Mouse (Mus musculus): ENCODE measurements at regions not wholly inside any gene's neighbourhood (a gene's known extent, or its start where the extent isn't known, plus 50 kb on each side); places are given as distances from the start of the nearest gene placed in this dataset.
A peak's percentile ranks its signal among the peaks of the same experiment; 100 is the strongest.
"Not testable (repeated sequence)": the region's sequence is repeated elsewhere in the genome, so short reads cannot be mapped to it uniquely, and the experiment has no call there.

GRCm38 (mm10) chr2:171587635-171588034 is 455.6 kb downstream of the Cbln4 start:
- no peak for DNase-seq

- DNase-seq = peak; percentile 19
These were observed 456.4 kb downstream of the Cbln4 start for GRCm38 (mm10) chr2:171586853-171587220.

GRCm38 (mm10) chr2:171586217-171586852 is 456.9 kb downstream of the Cbln4 start:
- peak; percentile 28 for DNase-seq

GRCm38 (mm10) chr2:171574360-171574759 is 468.9 kb downstream of the Cbln4 start:
- no peak for DNase-seq

GRCm38 (mm10) chr2:171562656-171563055 is 480.6 kb downstream of the Cbln4 start:
- no peak for DNase-seq

GRCm38 (mm10) chr2:171542768-171543167 is 500.5 kb downstream of the Cbln4 start:
- not testable (repeated sequence) for DNase-seq

- no peak for DNase-seq
These were observed 528.4 kb downstream of the Cbln4 start for GRCm38 (mm10) chr2:171514876-171515275.

GRCm38 (mm10) chr2:171496620-171497019 is 546.6 kb downstream of the Cbln4 start:
- no peak for DNase-seq

GRCm38 (mm10) chr2:171493741-171494140 is 549.5 kb downstream of the Cbln4 start:
- peak; percentile 75 for DNase-seq

GRCm38 (mm10) chr2:171487284-171487683 is 556.0 kb downstream of the Cbln4 start:
- DNase-seq = no peak

GRCm38 (mm10) chr2:171453241-171453640 is 590.0 kb downstream of the Cbln4 start:
- DNase-seq = no peak

- DNase-seq = no peak
These were observed 637.2 kb downstream of the Cbln4 start for GRCm38 (mm10) chr2:171406057-171406456.

- DNase-seq = no peak
These were observed 654.3 kb downstream of the Cbln4 start for GRCm38 (mm10) chr2:171388936-171389335.

GRCm38 (mm10) chr2:171373457-171373856 is 641.9 kb downstream of the Dok5 start:
- DNase-seq = peak; percentile 29

GRCm38 (mm10) chr2:171373016-171373415 is 641.4 kb downstream of the Dok5 start:
- peak; percentile 10 for DNase-seq

- DNase-seq = no peak
These were observed 640.1 kb downstream of the Dok5 start for GRCm38 (mm10) chr2:171371751-171372150.

GRCm38 (mm10) chr2:171365553-171365952 is 633.9 kb downstream of the Dok5 start:
- no peak for DNase-seq

- DNase-seq = peak; percentile 32
These were observed 633.0 kb downstream of the Dok5 start for GRCm38 (mm10) chr2:171364621-171365020.

- no peak for DNase-seq
These were observed 631.8 kb downstream of the Dok5 start for GRCm38 (mm10) chr2:171363381-171363780.

GRCm38 (mm10) chr2:171358071-171358760 is 626.6 kb downstream of the Dok5 start:
- DNase-seq = no peak

- DNase-seq = no peak
These were observed 616.5 kb downstream of the Dok5 start for GRCm38 (mm10) chr2:171348156-171348555.

GRCm38 (mm10) chr2:171333816-171334757 is 602.5 kb downstream of the Dok5 start:
- no peak for DNase-seq

GRCm38 (mm10) chr2:171332826-171333225 is 601.2 kb downstream of the Dok5 start:
- DNase-seq = no peak
